Mouse (Mus musculus) right cerebral cortex, postnatal 10 days (tissue): Measurements from ENCODE around the gene Slc7a7.
A peak's percentile ranks its signal among the peaks of the same experiment; 100 is the strongest.

Experiments used
- DNase-seq, 2 experiments: peaks; one replicate each; pipeline ENCODE4 v3.0.0; 2021; ENCODE audit warnings: low spot score in 2 of 2

Slc7a7 gene

DNA sequence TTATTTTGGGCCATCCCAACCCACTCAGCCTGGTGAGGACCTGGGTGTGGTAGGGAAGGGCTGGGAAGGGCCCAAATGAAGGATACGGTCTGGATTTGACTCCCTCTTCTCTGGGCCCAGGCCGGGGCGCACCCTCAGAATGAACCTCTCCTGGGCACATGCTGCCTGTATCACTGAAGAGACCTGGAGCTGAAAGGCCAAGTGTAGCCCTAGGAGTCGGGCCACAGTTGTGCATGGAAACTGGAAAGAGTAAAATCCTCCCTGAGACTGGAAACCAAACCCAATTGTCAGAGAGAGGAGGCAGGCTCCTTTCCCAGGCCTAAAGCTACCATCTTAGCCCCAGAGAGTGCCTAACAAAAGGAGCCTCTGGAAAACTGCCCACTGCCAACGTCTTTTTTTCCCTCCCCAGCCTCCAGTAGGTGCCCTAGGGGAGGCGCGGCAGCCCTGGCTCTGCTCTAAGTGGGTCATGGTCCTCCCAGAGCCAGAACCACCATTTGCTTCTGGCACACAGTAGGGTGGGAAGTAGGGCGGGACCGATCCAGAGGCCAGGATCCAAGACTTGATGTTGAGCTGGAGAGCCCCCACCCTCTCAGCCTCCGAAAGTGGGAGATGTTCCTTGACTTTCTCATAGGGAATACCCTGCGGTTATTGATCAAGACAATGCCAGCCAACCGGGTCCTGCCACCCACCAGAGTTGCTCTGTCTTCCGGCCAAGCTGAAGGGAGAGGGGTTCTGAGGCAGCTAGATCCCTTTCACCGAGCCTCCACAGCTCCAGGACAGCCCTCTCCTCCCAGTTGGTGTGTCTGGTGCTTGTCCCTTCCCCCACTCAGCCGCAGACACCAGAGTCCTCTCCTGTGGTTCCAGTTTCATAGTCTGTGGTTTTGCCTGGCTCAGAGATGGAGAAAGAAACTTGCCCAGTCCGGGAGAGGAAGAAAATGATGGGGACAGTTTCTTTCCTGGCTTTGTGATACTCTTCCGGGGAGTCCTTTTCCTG, 15.6 kb upstream of the Slc7a7 start:
- peak; percentile 75 to 77 for DNase-seq

- peak in 1 of 2 experiments; percentile 43 for DNase-seq
Measured at GRCm38 (mm10) chr14:54432078-54432836, 14.7 kb upstream of the Slc7a7 start.

DNA sequence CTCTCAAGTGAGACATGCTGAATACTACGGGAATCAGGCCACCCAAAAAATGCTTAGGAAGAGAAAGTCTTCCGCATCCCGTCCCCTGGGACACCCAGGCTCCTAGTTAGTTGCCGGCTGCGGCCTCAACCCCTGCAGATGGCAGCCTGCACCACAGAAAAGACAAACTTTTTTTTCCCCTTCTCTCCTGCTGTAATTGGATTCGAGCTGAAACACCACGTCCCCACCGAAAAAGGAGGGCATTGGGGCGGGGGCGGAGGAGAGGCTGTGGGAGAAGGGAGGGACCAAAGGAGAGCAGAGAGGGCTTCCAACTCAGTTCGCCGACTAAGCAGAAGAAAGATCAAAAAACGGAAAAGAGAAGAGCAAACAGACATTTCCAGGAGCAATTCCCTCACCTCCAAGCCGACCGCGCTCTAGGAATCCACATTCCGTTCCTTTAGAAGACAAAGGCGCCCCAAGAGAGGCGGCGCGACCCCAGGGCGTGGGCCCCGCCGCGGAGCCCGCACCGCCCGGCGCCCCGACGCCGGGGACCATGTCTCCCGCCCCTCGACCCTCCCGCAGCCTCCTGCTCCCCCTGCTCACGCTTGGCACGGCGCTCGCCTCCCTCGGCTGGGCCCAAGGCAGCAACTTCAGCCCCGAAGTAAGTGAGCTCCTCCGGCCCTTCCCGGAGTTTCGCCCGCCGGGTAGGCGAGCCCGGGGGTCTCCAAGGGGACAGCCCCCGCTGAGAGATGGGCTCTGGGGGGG, 13.9 kb upstream of the Slc7a7 start, which contains the start of gene Mmp14:
Gene Mmp14 (plus strand): TSS at position 279 of the 744 bp plus-strand sequence.
- peak; percentile 78 to 79 for DNase-seq

DNA sequence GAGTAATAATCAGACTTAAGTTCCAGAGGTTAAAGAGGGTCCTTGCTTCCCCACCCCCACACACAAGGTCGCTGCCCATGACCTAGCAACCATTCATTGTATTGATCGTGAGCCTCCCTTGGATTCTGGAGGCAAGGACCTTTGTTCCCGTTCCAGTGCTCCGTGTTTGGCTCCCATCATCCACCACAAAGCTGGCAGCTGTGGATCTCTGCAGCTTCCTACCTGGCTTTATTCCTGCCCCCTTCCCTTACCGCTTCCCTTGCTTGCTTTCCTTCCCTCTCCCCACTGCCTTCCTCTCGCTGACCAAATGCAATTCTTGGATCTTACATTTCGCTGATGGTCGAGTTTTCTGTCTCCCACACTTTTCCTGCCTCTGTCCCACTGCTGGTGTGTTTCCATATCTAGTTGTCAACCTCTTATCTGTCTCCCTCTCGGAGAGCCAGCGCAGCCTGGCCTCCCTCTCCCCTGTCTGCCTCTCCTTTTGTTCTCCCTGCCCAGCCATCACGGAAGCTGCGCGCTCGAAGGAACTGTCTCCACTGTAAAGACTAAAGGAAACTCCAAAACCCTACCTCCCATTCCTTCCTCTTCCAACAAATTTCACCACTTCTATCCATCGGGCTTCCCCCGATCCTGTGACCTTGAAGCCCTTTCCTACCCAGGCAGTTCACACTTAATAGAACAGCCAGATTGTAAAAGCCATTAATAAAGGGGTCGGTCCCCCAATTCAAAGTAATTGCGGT, 13.0 kb upstream of the Slc7a7 start:
- DNase-seq = no peak

DNA sequence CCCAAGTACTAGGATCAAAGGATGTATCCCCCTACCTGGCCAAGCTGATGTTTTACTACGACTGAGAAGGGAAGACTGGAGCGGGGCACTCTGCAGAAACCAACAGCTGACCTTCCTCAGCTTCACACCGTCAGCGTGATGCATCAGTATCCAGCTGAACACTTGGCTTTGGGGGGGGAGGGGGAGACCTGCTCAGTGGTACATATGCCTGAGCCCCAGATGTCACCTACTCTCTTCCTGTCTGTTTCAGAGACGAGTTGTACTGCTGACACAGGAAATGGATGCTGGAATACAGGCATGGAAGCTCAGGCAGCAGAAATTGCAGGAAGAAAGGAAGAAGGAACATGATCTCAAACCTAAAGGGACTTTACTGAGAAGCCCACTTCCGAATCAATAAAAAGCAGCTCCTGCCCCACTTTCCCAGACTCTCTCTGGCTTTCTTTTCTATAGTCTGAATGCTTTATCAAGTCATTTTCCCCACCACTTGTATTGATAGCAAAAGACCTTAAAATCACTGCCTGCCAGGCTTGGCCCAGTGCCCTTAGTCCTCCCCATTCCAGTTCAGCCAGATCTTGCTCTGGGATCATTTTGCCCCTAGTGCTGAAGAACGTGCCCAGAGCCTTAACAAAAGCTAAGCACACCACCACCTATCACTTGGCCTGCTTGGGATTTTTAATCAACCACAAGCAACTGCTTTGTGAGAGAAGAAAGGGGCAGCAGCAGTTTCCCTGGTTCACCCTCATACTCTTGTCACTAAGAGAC, 11.9 kb upstream of the Slc7a7 start:
- DNase-seq = no peak

- DNase-seq = no peak
Measured at GRCm38 (mm10) chr14:54428421-54428820, 10.8 kb upstream of the Slc7a7 start.

DNA sequence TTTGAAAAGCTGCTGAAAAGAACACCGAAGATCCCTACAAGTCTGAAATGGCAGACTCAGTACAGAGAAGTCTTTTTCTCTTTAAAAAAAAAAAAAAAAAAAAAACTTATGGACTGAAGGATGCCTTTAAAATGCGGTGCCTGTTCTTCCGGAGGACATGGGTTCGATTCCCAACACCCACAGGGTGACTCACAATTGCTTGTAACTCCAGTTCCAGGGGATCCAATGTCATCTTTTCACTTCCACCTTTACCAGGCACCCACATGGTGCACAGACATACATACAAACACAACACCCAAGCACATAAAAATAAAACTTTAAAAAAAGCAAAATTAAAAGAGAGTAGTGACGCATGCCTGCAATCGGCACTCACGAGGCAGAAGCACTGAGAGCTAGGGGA, 10.1 kb upstream of the Slc7a7 start:
- DNase-seq = no peak

DNA sequence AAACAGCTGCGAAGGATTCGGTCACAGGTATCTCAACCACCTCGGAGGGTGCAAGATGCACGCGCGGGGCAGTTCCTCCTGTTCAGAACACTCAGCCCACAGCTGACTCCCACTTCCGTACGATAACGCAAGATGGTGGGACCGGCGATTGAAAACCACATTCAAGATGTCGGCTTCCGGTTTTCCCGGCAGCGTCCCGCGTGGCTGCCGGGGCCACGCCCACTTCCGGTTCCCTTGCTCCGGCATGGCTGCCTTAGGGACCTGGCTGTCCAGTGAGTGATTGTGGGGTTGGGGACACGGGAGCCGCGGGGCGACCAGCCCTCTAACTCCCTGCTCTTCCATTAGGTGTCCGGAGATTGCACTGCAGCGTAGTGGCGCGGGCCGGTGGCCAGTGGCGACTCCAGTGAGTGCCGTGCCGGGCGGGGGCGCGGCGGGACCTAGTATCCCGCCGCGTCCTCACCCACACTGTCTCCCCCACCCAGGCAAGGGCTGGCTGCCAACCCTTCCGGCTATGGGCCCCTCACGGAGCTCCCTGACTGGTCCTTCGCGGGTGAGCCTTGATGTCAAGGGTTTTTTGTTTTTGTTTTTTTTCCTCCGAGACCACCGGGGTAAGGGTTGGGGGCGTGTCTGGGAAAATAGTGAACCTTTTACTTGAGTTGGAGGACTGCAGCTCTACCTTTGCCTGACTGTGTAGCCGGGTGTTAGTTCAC, 9.3 kb upstream of the Slc7a7 start, which contains the start of gene Mrpl52:
Gene Mrpl52 (plus strand): TSS at position 221 of the 710 bp plus-strand sequence.
- DNase-seq = peak; percentile 95 to 96

DNA sequence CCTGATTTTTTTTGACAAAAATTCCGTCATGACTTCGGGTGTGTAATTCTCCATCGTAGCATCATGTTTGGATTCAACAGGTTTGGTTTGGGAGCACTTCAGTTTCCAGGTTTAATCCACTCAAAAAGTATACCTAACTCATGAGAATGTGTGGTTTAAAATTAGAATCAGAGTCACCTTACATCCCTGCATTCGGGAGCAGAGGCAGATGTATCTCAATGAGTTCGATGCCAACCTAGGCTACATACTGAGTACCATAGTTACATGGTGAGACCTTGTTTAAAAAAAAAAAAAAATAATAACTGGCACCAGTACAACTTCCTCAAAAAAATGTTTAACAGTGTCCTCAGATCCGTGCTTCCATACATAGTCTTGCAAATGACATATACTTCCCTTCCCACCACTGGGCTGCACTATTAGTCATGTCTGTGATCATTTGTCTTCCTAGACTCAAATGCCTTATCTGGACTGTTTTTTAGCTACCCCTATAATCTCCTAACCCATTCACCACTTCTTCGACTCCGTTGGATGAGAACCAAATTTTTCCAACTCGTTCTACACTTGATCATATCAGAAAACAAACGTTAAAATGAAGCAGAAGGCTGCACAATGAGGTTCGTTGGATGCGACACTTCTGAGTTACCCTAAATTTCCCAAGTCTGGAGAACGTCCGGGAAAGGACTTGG, 8.6 kb upstream of the Slc7a7 start:
- no peak for DNase-seq

DNA sequence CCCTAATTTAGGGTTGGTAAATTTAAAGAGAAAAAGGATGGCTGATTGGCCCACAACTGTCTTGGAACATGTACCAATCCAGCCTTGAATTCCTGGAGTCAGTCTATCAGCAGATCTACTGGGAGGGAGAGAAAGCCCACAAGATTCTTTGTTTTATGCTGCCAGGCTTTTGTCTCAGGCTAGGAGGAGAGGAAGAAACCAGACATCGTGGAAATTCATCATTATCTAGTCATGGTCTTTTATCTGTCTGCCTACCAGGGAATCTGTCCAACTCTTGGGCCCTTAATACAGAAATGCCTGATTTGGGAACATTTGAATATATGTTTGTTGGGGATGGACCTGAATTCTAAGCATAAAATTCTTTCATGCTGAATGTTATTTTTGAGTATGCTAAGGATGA, 8.0 kb upstream of the Slc7a7 start:
- DNase-seq = no peak

- DNase-seq = no peak
Measured at GRCm38 (mm10) chr14:54424634-54425033, 7.1 kb upstream of the Slc7a7 start.

DNA sequence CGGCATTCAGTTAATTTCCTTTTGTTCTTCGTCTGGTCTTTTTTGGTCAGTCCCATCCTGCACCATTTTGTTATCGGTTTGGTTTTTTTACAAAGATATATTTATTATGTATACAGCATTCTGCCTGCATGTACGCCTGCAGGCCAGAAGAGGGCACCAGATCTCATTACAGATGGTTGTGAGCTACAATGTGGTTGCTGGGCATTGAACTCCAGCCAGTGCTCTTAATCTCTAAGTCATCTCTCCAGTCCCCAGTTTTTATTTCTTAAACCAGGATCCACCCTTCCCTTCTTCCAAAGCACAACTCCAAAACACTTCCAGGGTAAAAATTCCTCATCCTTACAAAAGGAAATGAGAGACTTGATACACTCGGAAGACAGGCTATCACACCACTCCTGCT, 5.8 kb upstream of the Slc7a7 start:
- no peak for DNase-seq

DNA sequence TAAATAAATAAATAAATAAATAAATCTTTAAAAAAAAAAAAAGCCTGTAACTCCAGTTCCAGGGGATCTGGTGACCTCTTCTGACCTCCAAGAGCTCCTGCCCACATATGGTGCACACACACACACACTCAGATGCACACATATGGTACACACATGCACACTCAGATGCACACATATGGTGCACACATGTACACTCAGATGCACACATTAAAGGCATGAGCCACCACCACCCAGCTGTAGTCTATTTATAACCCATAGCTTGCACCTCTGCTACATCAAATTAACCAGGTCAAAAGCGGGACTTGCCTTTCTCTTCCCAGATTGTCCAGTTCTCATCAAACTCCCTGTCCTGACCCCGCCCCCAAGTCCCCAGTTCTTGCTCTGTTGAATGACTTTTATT, 3.4 kb upstream of the Slc7a7 start:
- DNase-seq = no peak

- DNase-seq = no peak
Measured at GRCm38 (mm10) chr14:54416830-54417229, 750 bp downstream of the Slc7a7 start.

DNA sequence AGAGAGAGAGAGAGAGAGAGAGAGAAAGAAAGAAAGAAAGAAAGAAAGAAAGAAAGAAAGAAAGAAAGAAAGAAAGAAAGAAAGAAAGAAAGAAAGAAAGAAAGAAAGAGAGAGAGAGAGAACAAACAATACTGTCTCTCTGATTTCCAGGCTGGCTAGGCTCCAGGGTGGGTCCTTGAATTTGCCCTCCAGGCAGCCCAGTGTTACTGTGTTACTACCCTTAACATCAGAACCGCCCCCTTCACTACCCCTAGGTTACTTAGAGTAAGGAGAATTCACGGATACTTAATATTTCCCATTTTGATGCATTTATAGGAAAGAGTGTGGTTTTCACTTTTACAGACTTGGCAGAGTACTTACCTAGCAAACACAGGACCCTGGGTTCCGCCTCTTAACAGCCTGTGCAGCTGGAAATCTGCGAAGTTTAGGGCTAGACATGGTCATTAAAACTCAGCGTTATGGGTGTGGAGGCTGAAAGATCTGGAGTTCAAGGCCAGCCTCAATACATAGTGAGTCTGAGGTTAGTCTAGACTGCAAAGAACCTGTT, 1.3 kb downstream of the Slc7a7 start:
- DNase-seq = no peak

DNA sequence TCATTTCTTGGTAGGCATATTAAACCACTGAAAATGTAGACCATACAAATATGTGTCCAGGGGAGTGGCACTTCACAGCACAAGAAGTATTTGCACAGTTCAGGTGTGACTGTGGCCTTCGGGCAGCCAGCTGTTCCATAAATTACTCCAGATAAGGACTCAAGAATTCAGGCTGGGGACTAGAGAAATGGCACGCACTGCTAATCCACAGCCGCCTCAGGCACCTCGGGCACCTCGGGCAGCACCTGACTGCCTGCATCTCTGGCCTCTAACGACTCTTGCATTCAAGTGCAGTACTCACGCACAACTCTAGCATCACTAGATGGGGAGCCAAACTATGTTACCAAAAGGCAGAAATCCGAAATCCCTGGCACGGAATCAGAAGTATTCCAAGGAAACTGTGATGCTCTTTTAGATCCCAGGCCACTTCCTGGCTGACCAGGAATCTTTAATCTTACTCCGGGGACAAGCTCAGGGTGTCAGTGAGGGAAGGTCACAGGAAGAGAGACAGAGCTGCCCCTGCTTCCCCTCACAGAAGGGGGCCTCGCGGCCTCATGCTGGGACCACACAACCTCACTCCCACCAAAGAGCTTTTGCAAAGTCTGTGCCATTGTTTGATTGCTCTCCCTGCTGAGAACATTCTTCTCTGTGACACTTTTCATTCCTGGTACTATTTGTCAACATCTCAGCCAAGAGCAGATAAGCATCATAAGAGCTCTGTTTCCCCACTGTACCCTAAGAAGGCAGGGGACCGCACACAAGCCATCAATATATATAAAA, 2.1 kb downstream of the Slc7a7 start:
- no peak for DNase-seq

- DNase-seq = peak in 1 of 2 experiments; percentile 36
Measured at GRCm38 (mm10) chr14:54413877-54414700, 3.5 kb downstream of the Slc7a7 start.
